Mouse (Mus musculus) MEL (cell line): ENCODE results near the gene Gm20388.

ENCODE experiments used
- CTCF ChIP-seq, 3 experiments: IDR thresholded peaks in 2 of 3; conservative IDR thresholded peaks in 1 of 3; 2 replicates each; pipeline ENCODE4 v1.5.1; 2011 to 2012; ENCODE audit warnings: low read length in 3 of 3, low read depth in 2 of 3, mild to moderate bottlenecking in 2 of 3, improper control_type of control experiment in 1 of 3, inconsistent platforms in 1 of 3, mixed read lengths in 1 of 3, moderate library complexity in 1 of 3; ENCODE audit not compliant: control insufficient read depth in 1 of 3, insufficient read depth in 1 of 3, poor library complexity in 1 of 3, severe bottlenecking in 1 of 3
- E2F4 ChIP-seq: IDR thresholded peaks from 2 replicates; pipeline ENCODE4 v1.6.1; 2011; ENCODE audit warnings: low read depth, low read length, improper control_type of control experiment, borderline replicate concordance
- ELF1 ChIP-seq: IDR thresholded peaks from 2 replicates; pipeline ENCODE4 v1.6.1; 2014; ENCODE audit warnings: low read depth, mild to moderate bottlenecking, inconsistent platforms, low read length, improper control_type of control experiment, moderate library complexity
- MEF2A ChIP-seq: IDR thresholded peaks from 2 replicates; pipeline ENCODE4 v1.6.1; 2014; ENCODE audit warnings: low read depth, mild to moderate bottlenecking, inconsistent platforms, low read length, improper control_type of control experiment; ENCODE audit not compliant: poor library complexity, insufficient replicate concordance, severe bottlenecking; ENCODE audit errors: extremely low read depth
- TAL1 ChIP-seq: IDR thresholded peaks from 2 replicates; pipeline ENCODE4 v1.6.1; 2012; ENCODE audit warnings: mild to moderate bottlenecking, inconsistent platforms, low read length, moderate library complexity, mixed read lengths

- TF ChIP-seq MEF2A (no peak), E2F4 (no peak), TAL1 (no peak), CTCF (IDR thresholded peaks at IDR 0.05 in 2 of 3, conservative IDR thresholded peaks at IDR 0.05 in 1 of 3; ENCODE audit: control insufficient read depth in 1 of 3, insufficient read depth in 1 of 3, low read depth in 2 of 3, low read length in 3 of 3, poor library complexity in 1 of 3, severe bottlenecking in 1 of 3) (no peak), ELF1 (no peak)
Measured at GRCm38 (mm10) chr8:121673917-121674316, 1763.3 kb downstream of the Gm20388 start.
